Mouse (Mus musculus): ENCODE results near the gene Tmem205. TPM values are rescaled to one million over a fixed set of nuclear protein-coding genes. Genes with fewer than 3 reads are reported as not detected.

Tmem205 gene
- 23.9 and 26.4 TPM in 2 replicates for polyA plus RNA-seq (2012; rRNA removed)

GRCm38 (mm10) chr9:21927208-21927753, at the start of gene Tmem205, which contains the start of gene Ccdc159:
Gene Tmem205, minus strand, starts transcription at chr9:21927556.
Gene Ccdc159, plus strand, starts transcription at chr9:21927471.

GRCm38 (mm10) chr9:21963417-21963816, 36.1 kb upstream of the Tmem205 start, which contains the start of gene Epor:
Gene Epor, minus strand, starts transcription at chr9:21963506.

GRCm38 (mm10) chr9:21955570-21956281, 28.4 kb upstream of the Tmem205 start, which contains the start of gene Swsap1:
Gene Swsap1, plus strand, starts transcription at chr9:21955755.

GRCm38 (mm10) chr9:21936692-21937570, 9.6 kb upstream of the Tmem205 start, which contains the start of gene Plppr2:
Gene Plppr2, plus strand, starts transcription at chr9:21937033.

GRCm38 (mm10) chr9:21918035-21918592, 9.2 kb downstream of the Tmem205 start, which contains the start of gene Rab3d:
Gene Rab3d, minus strand, starts transcription at chr9:21918192.

Other genes with a start within 250 kb of the Tmem205 start
- 32.9 and 34.9 TPM in 2 replicates for gene Ldlr, start 204.1 kb downstream of the Tmem205 start, polyA plus RNA-seq (2012; rRNA removed)
- 96.4 and 121 TPM in 2 replicates for gene Spc24, start 167.3 kb downstream of the Tmem205 start, polyA plus RNA-seq (2012; rRNA removed)
- gene Kank2, start 128.8 kb downstream of the Tmem205 start, polyA plus RNA-seq (2012; rRNA removed), result 14.3 and 22.8 TPM in 2 replicates
- gene Angptl8, start 92.0 kb downstream of the Tmem205 start, polyA plus RNA-seq (2012; rRNA removed), result 0.17 and 0.86 TPM in 2 replicates
- 47.1 and 89.7 TPM in 2 replicates for gene Dock6, start 74.9 kb downstream of the Tmem205 start, polyA plus RNA-seq (2012; rRNA removed)
- 7.1 and 10.0 TPM in 2 replicates for gene Rab3d, start 9.4 kb downstream of the Tmem205 start, polyA plus RNA-seq (2012; rRNA removed)
- gene Ccdc159, start 85 bp downstream of the Tmem205 start, polyA plus RNA-seq (2012; rRNA removed), result 7.9 and 8.4 TPM in 2 replicates
- 30.6 and 36.7 TPM in 2 replicates for gene Plppr2, start 9.5 kb upstream of the Tmem205 start, polyA plus RNA-seq (2012; rRNA removed)
- gene Swsap1, start 28.2 kb upstream of the Tmem205 start, polyA plus RNA-seq (2012; rRNA removed), result 7.4 and 7.8 TPM in 2 replicates
- gene Epor, start 36.0 kb upstream of the Tmem205 start, polyA plus RNA-seq (2012; rRNA removed), result 12.4 and 18.9 TPM in 2 replicates
- gene Rgl3, start 61.9 kb upstream of the Tmem205 start, polyA plus RNA-seq (2012; rRNA removed), result 3.3 and 3.4 TPM in 2 replicates
- 4.8 and 7.3 TPM in 2 replicates for gene Ccdc151, start 75.1 kb upstream of the Tmem205 start, polyA plus RNA-seq (2012; rRNA removed)
- 109 and 149 TPM in 2 replicates for gene Prkcsh, start 75.2 kb upstream of the Tmem205 start, polyA plus RNA-seq (2012; rRNA removed)
- 84.7 and 86.4 TPM in 2 replicates for gene Elavl3, start 124.5 kb upstream of the Tmem205 start, polyA plus RNA-seq (2012; rRNA removed)
- 0.08 and 0.12 TPM in 2 replicates for gene Gm49318, start 143.7 kb upstream of the Tmem205 start, polyA plus RNA-seq (2012; rRNA removed)
- 35.9 and 38.7 TPM in 2 replicates for gene Zfp653, start 143.8 kb upstream of the Tmem205 start, polyA plus RNA-seq (2012; rRNA removed)
- 19.9 and 30.4 TPM in 2 replicates for gene Ecsit, start 157.9 kb upstream of the Tmem205 start, polyA plus RNA-seq (2012; rRNA removed)
- gene Cnn1, start 171.7 kb upstream of the Tmem205 start, polyA plus RNA-seq (2012; rRNA removed), result 5.0 and 11.5 TPM in 2 replicates
- gene Elof1, start 189.6 kb upstream of the Tmem205 start, polyA plus RNA-seq (2012; rRNA removed), result 142 and 147 TPM in 2 replicates
- gene Acp5, start 208.2 kb upstream of the Tmem205 start, polyA plus RNA-seq (2012; rRNA removed), result 27.3 and 32.4 TPM in 2 replicates
- 49.8 and 79.8 TPM in 2 replicates for gene Pigyl, start 229.3 kb upstream of the Tmem205 start, polyA plus RNA-seq (2012; rRNA removed)

Data from central nervous system, embryonic 11.5 days (tissue).